Mouse (Mus musculus): ENCODE data around the gene Nudt1.

- TF ChIP-seq POLR2A (IDR thresholded peaks at IDR 0.05; ENCODE audit: control insufficient read depth, extremely low read depth, insufficient read depth, low read length, poor library complexity) (no peak), CTCF (IDR thresholded peaks at IDR 0.05; ENCODE audit: borderline replicate concordance, control insufficient read depth, extremely low read depth, insufficient read depth, low read length, poor library complexity) (no peak)
Measured at GRCm38 (mm10) chr5:140349882-140350281, 28.4 kb downstream of the Nudt1 start.
